ENCODE assay signal across 16 mouse cellular contexts in genomic region chr17:46266986-46267385, GRCm38 (mm10). TPM values are rescaled to one million over a fixed set of nuclear protein-coding genes. Genes with fewer than 3 reads are reported as not detected.
DNase-seq lines count a peak whose midpoint lies in the region; ATAC-seq and TF ChIP-seq lines count a peak whose summit lies in the region.
"Had no signal": no experiment of that assay in that cellular context is flagged by ENCODE, and none has a peak within 500 bp of the region (broad histone marks: within the 10 kb centered on the region; RNA-seq: fewer than 3 reads in every experiment).

No protein-coding gene starts in this region.

- TF ChIP-seq CTCF in hindbrain, postnatal 0 days (IDR thresholded peaks at IDR 0.05; ENCODE audit: low read depth) = no peak
- TF ChIP-seq CTCF in C2C12 (IDR thresholded peaks at IDR 0.05; ENCODE audit: control insufficient read depth, insufficient read depth, insufficient read length) = no peak

- H3K79me2 ChIP-seq in C2C12 (ENCODE audit: control insufficient read depth, insufficient read depth) = peaks cover 90% of the 10 kb centered on the region

- H3K36me3 ChIP-seq in hindbrain, embryonic 13.5 days = peaks cover 56% of the 10 kb centered on the region
- peaks cover 23% of the 10 kb centered on the region; the same call in 1 of the 2 replicates for H3K36me3 ChIP-seq in hindbrain, postnatal 0 days (ENCODE audit: insufficient read depth, low read length)
- H3K36me3 ChIP-seq in C2C12 (ENCODE audit: control insufficient read depth, insufficient read depth) (peaks cover 72% of the 10 kb centered on the region), ES-E14 (ENCODE audit: control insufficient read depth, insufficient read depth, low read length, poor library complexity, severe bottlenecking) (peaks cover 64% of the 10 kb centered on the region)
- peaks cover 95% of the 10 kb centered on the region for H3K36me3 ChIP-seq in limb, embryonic 13.5 days
- H3K36me3 ChIP-seq in midbrain, embryonic 13.5 days = peaks cover 64% of the 10 kb centered on the region

- H3K4me3 ChIP-seq in hindbrain, embryonic 13.5 days = no peak overlapping the region
- no peak overlapping the region for H3K4me3 ChIP-seq in hindbrain, postnatal 0 days (ENCODE audit: low read length)
- no peak overlapping the region for H3K4me3 ChIP-seq in C2C12 (ENCODE audit: insufficient read depth, poor library complexity, severe bottlenecking)
- H3K4me3 ChIP-seq in ES-E14 (ENCODE audit: insufficient read depth in 1 of 2, low read depth in 1 of 2, low read length in 2 of 2, poor library complexity in 1 of 2, severe bottlenecking in 1 of 2) = no peak overlapping the region
- no peak overlapping the region for H3K4me3 ChIP-seq in limb, embryonic 13.5 days
- H3K4me3 ChIP-seq in midbrain, embryonic 13.5 days (replicated peaks) = no peak overlapping the region
- H3K4me3 ChIP-seq: forebrain, embryonic 13.5 days had no signal

- in situ Hi-C loops in ES-E14 (cut with MboI; ENCODE audit: low sequenced_read_pairs in 2 of 2, unreplicated experiment in 2 of 2) = no loop called here

- peak overlapping the region; percentile 39 for H3K9ac ChIP-seq in hindbrain, embryonic 13.5 days
- H3K9ac ChIP-seq in hindbrain, postnatal 0 days (replicated peaks; ENCODE audit: low read length) = no peak overlapping the region
- no peak overlapping the region for H3K9ac ChIP-seq in ES-E14 (ENCODE audit: insufficient read depth, low read depth, low read length, poor library complexity, severe bottlenecking)
- no peak overlapping the region for H3K9ac ChIP-seq in limb, embryonic 13.5 days
- H3K9ac ChIP-seq in midbrain, embryonic 13.5 days (replicated peaks) = no peak overlapping the region
- H3K9ac ChIP-seq: forebrain, embryonic 13.5 days; liver, embryonic 14.5 days had no signal

- no peaks in the 10 kb centered on the region for H3K9me3 ChIP-seq in hindbrain, embryonic 13.5 days
- no peaks in the 10 kb centered on the region for H3K9me3 ChIP-seq in hindbrain, postnatal 0 days (ENCODE audit: low read length)
- H3K9me3 ChIP-seq in ES-E14 (ENCODE audit: control insufficient read depth, insufficient read depth, low read depth, low read length) = no peaks in the 10 kb centered on the region
- H3K9me3 ChIP-seq in limb, embryonic 13.5 days = no peaks in the 10 kb centered on the region
- H3K9me3 ChIP-seq in midbrain, embryonic 13.5 days = no peaks in the 10 kb centered on the region
- H3K9me3 ChIP-seq: forebrain, embryonic 13.5 days had no signal

- peak overlapping the region; percentile 20 for H3ac ChIP-seq in C2C12 (ENCODE audit: control insufficient read depth, insufficient read length, low read depth)

- H3K27me3 ChIP-seq in hindbrain, embryonic 13.5 days = no peaks in the 10 kb centered on the region
- no peaks in the 10 kb centered on the region for H3K27me3 ChIP-seq in hindbrain, postnatal 0 days (ENCODE audit: insufficient read depth, low read length)
- H3K27me3 ChIP-seq in C2C12 (ENCODE audit: control insufficient read depth, insufficient read depth, insufficient read length) = no peaks in the 10 kb centered on the region
- no peaks in the 10 kb centered on the region for H3K27me3 ChIP-seq in limb, embryonic 13.5 days
- no peaks in the 10 kb centered on the region for H3K27me3 ChIP-seq in midbrain, embryonic 13.5 days
- H3K27me3 ChIP-seq: forebrain, embryonic 13.5 days; Patski had no signal

- H3K27ac ChIP-seq in hindbrain, embryonic 13.5 days = no peak overlapping the region
- no peak overlapping the region for H3K27ac ChIP-seq in hindbrain, postnatal 0 days
- peak overlapping the region; percentile 64 for H3K27ac ChIP-seq in ES-E14 (ENCODE audit: insufficient read depth, low read depth, low read length, poor library complexity, severe bottlenecking)
- H3K27ac ChIP-seq in limb, embryonic 13.5 days = peak overlapping the region; percentile 58; the same call in 1 of the 2 replicates
- H3K27ac ChIP-seq in midbrain, embryonic 13.5 days = no peak overlapping the region
- H3K27ac ChIP-seq: liver, embryonic 14.5 days had no signal

- H3K4me1 ChIP-seq in hindbrain, embryonic 13.5 days (replicated peaks) = 0 out of 2 replicates have a peak, but pooled peaks cover 3% of the 10 kb centered on the region
- no peaks in the 10 kb centered on the region for H3K4me1 ChIP-seq in hindbrain, postnatal 0 days (ENCODE audit: insufficient read depth, low read length)
- peaks cover 8 to 25% of the 10 kb centered on the region in 2 experiments; a peak in 3 of 4 replicates for H3K4me1 ChIP-seq in ES-E14 (ENCODE audit: control insufficient read depth in 2 of 2, insufficient read depth in 2 of 2, low read length in 2 of 2, poor library complexity in 1 of 2)
- peaks cover 4% of the 10 kb centered on the region; the same call in 1 of the 2 replicates for H3K4me1 ChIP-seq in limb, embryonic 13.5 days
- H3K4me1 ChIP-seq in midbrain, embryonic 13.5 days (replicated peaks) = 0 out of 2 replicates have a peak, but pooled peaks cover 2% of the 10 kb centered on the region
- H3K4me1 ChIP-seq: forebrain, embryonic 13.5 days had no signal

- WGBS in hindbrain, embryonic 13.5 days = 61% methylated on average over 6 of the region's 6 CpGs
- WGBS in hindbrain, postnatal 0 days = 75% methylated on average over 6 of the region's 6 CpGs
- 59% methylated on average over 6 of the region's 6 CpGs for WGBS in limb, embryonic 13.5 days
- 86% methylated on average over 6 of the region's 6 CpGs for WGBS in midbrain, embryonic 13.5 days

- H3K4me2 ChIP-seq in hindbrain, embryonic 13.5 days = no peak overlapping the region
- H3K4me2 ChIP-seq in hindbrain, postnatal 0 days (ENCODE audit: low read depth, low read length) = no peak overlapping the region
- no peak overlapping the region for H3K4me2 ChIP-seq in limb, embryonic 13.5 days (replicated peaks)
- no peak overlapping the region for H3K4me2 ChIP-seq in midbrain, embryonic 13.5 days (replicated peaks)
- H3K4me2 ChIP-seq: forebrain, embryonic 13.5 days had no signal

- H3K79me3 ChIP-seq in C2C12 (ENCODE audit: low read depth) = peaks cover 56% of the 10 kb centered on the region

- intact Hi-C loops in left cerebral cortex, postnatal 36 days (cut with DNase I) = loop anchor here (2.0 to 5.0 kb wide), 2 partner anchors 32 to 120 kb away; no protein-coding TSS in a partner anchor

- no peak for DNase-seq in hindbrain, postnatal 0 days (ENCODE audit: low spot score)
- DNase-seq in ES-E14 (ENCODE audit: low read depth, low spot score) = no peak
- DNase-seq in left cerebral cortex, postnatal 36 days (ENCODE audit: low spot score in 2 of 2) = no peak
- no peak for DNase-seq in cerebellum, postnatal 36 days
- DNase-seq: cerebellum, adult 8-10 months; kidney, adult 8-10 months had no signal

- ATAC-seq in hindbrain, embryonic 13.5 days (ENCODE audit: low FRiP score) = no peak
- no peak for ATAC-seq in hindbrain, postnatal 0 days
- no peak for ATAC-seq in limb, embryonic 13.5 days (ENCODE audit: low FRiP score, low read depth)
- no peak for ATAC-seq in midbrain, embryonic 13.5 days
- ATAC-seq: CD4-positive, CD25-positive, alpha-beta regulatory T cell, adult 4 months; forebrain, embryonic 13.5 days had no signal

RNA-seq across cellular contexts. Expression of gene Lrrc73, which starts 13.7 kb away (rescaled TPM):
- polyA plus RNA-seq in hindbrain, embryonic 13.5 days (2015; fragmentation: Nextera tagmentation; extraction: Ambion mirVana) = 7.3 and 9.5 TPM in 2 replicates
- total RNA-seq in hindbrain, postnatal 0 days (2014; rRNA removed) = 48.2 and 54.5 TPM in 2 replicates
- polyA plus RNA-seq in hindbrain, postnatal 0 days (2015; fragmentation: Nextera tagmentation; extraction: Ambion mirVana) = 27.2 and 28.0 TPM in 2 replicates
- 5.3 TPM for polyA plus RNA-seq in C2C12 (2012; fragmentation: generic; extraction: Trizol)
- 1.3 TPM in 2 replicates for total RNA-seq in ES-E14 (2012; rRNA removed)
- polyA plus RNA-seq in limb, embryonic 13.5 days (2015; fragmentation: Nextera tagmentation; extraction: Ambion mirVana) = 0.69 and 1.4 TPM in 2 replicates
- total RNA-seq in left cerebral cortex, postnatal 36 days (2021) = 10 to 100 TPM; 63.1 to 73.6 TPM
- polyA plus RNA-seq in midbrain, embryonic 13.5 days (2015; fragmentation: Nextera tagmentation; extraction: Ambion mirVana) = 7.5 and 8.2 TPM in 2 replicates
- total RNA-seq: monocyte, adult 5-6 weeks had no signal

RNA-seq across cellular contexts. Expression of gene Tjap1, which starts 15.8 kb away (rescaled TPM):
- polyA plus RNA-seq in hindbrain, embryonic 13.5 days (2015; fragmentation: Nextera tagmentation; extraction: Ambion mirVana) = 28.6 and 33.8 TPM in 2 replicates
- 30.7 and 43.3 TPM in 2 replicates for total RNA-seq in hindbrain, postnatal 0 days (2014; rRNA removed)
- 19.5 and 19.9 TPM in 2 replicates for polyA plus RNA-seq in hindbrain, postnatal 0 days (2015; fragmentation: Nextera tagmentation; extraction: Ambion mirVana)
- polyA plus RNA-seq in C2C12 (2012; fragmentation: generic; extraction: Trizol) = 79.3 TPM
- total RNA-seq in ES-E14 (2012; rRNA removed) = 27.7 and 33.0 TPM in 2 replicates
- 61.3 and 68.2 TPM in 2 replicates for polyA plus RNA-seq in limb, embryonic 13.5 days (2015; fragmentation: Nextera tagmentation; extraction: Ambion mirVana)
- total RNA-seq in left cerebral cortex, postnatal 36 days (2021) = 10 to 100 TPM; 35.9 to 48.4 TPM
- 31.3 and 37.2 TPM in 2 replicates for polyA plus RNA-seq in midbrain, embryonic 13.5 days (2015; fragmentation: Nextera tagmentation; extraction: Ambion mirVana)

RNA-seq across cellular contexts. Expression of gene Yipf3, which starts 19.1 kb away (rescaled TPM):
- 87.5 and 90.8 TPM in 2 replicates for polyA plus RNA-seq in hindbrain, embryonic 13.5 days (2015; fragmentation: Nextera tagmentation; extraction: Ambion mirVana)
- total RNA-seq in hindbrain, postnatal 0 days (2014; rRNA removed) = 22.2 and 26.9 TPM in 2 replicates
- 78.7 and 85.4 TPM in 2 replicates for polyA plus RNA-seq in hindbrain, postnatal 0 days (2015; fragmentation: Nextera tagmentation; extraction: Ambion mirVana)
- 78.3 TPM for polyA plus RNA-seq in C2C12 (2012; fragmentation: generic; extraction: Trizol)
- 59.3 and 68.6 TPM in 2 replicates for total RNA-seq in ES-E14 (2012; rRNA removed)
- polyA plus RNA-seq in limb, embryonic 13.5 days (2015; fragmentation: Nextera tagmentation; extraction: Ambion mirVana) = 104 and 110 TPM in 2 replicates
- total RNA-seq in left cerebral cortex, postnatal 36 days (2021) = 10 to 100 TPM; 84.6 to 85.6 TPM
- 87.3 and 91.6 TPM in 2 replicates for polyA plus RNA-seq in midbrain, embryonic 13.5 days (2015; fragmentation: Nextera tagmentation; extraction: Ambion mirVana)

RNA-seq across cellular contexts. Expression of gene Polr1c, which starts 19.1 kb away (rescaled TPM):
- polyA plus RNA-seq in hindbrain, embryonic 13.5 days (2015; fragmentation: Nextera tagmentation; extraction: Ambion mirVana) = 82.7 and 85.7 TPM in 2 replicates
- total RNA-seq in hindbrain, postnatal 0 days (2014; rRNA removed) = 45.9 and 61.1 TPM in 2 replicates
- 58.7 and 61.7 TPM in 2 replicates for polyA plus RNA-seq in hindbrain, postnatal 0 days (2015; fragmentation: Nextera tagmentation; extraction: Ambion mirVana)
- polyA plus RNA-seq in C2C12 (2012; fragmentation: generic; extraction: Trizol) = 125 TPM
- total RNA-seq in ES-E14 (2012; rRNA removed) = 177 and 213 TPM in 2 replicates
- polyA plus RNA-seq in limb, embryonic 13.5 days (2015; fragmentation: Nextera tagmentation; extraction: Ambion mirVana) = 103 and 105 TPM in 2 replicates
- total RNA-seq in left cerebral cortex, postnatal 36 days (2021) = 10 to 100 TPM; 36.3 to 38.8 TPM
- polyA plus RNA-seq in midbrain, embryonic 13.5 days (2015; fragmentation: Nextera tagmentation; extraction: Ambion mirVana) = 92.8 and 99.0 TPM in 2 replicates

RNA-seq across cellular contexts. Expression of gene Dlk2, which starts 30.2 kb away (rescaled TPM):
- polyA plus RNA-seq in hindbrain, embryonic 13.5 days (2015; fragmentation: Nextera tagmentation; extraction: Ambion mirVana) = 9.5 and 11.1 TPM in 2 replicates
- 67.1 and 67.7 TPM in 2 replicates for total RNA-seq in hindbrain, postnatal 0 days (2014; rRNA removed)
- polyA plus RNA-seq in hindbrain, postnatal 0 days (2015; fragmentation: Nextera tagmentation; extraction: Ambion mirVana) = 20.2 and 23.9 TPM in 2 replicates
- polyA plus RNA-seq in C2C12 (2012; fragmentation: generic; extraction: Trizol) = 14.7 TPM
- 1.3 and 1.4 TPM in 2 replicates for total RNA-seq in ES-E14 (2012; rRNA removed)
- polyA plus RNA-seq in limb, embryonic 13.5 days (2015; fragmentation: Nextera tagmentation; extraction: Ambion mirVana) = 8.8 and 11.0 TPM in 2 replicates
- 10 to 100 TPM; 50.7 to 71.8 TPM for total RNA-seq in left cerebral cortex, postnatal 36 days (2021)
- 7.3 and 7.5 TPM in 2 replicates for polyA plus RNA-seq in midbrain, embryonic 13.5 days (2015; fragmentation: Nextera tagmentation; extraction: Ambion mirVana)
- total RNA-seq: megakaryocyte, adult 5-6 weeks; monocyte, adult 5-6 weeks had no signal
- polyA plus RNA-seq: CD4-positive, CD25-positive, alpha-beta regulatory T cell, adult 4 months had no signal

Comparison
In these comparisons a context has a peak if more than half of its experiments do, and no peak if none do; other contexts are left out.
1. H3K27ac ChIP-seq: peak in ES-E14 (single experiment) and limb, embryonic 13.5 days (single experiment); none in hindbrain, embryonic 13.5 days (single experiment), hindbrain, postnatal 0 days (single experiment) and midbrain, embryonic 13.5 days (single experiment).